Mouse (Mus musculus) NIH3T3 (cell line): ENCODE measurements around the gene Gm37240.
A peak's percentile ranks its signal among the peaks of the same experiment; 100 is the strongest.

Experiments used
- DNase-seq: peaks from one replicate; pipeline ENCODE4 v3.0.0-alpha.2; 2012; ENCODE audit warnings: low read depth

Gene Gm37240

GRCm38 (mm10) chr3:85186661-85187076 is 700.6 kb downstream of the Gm37240 start:
- no peak for DNase-seq

GRCm38 (mm10) chr3:85185827-85186226 is 701.5 kb downstream of the Gm37240 start:
- no peak for DNase-seq

GRCm38 (mm10) chr3:85184916-85185315 is 702.4 kb downstream of the Gm37240 start:
- DNase-seq = no peak

GRCm38 (mm10) chr3:85184151-85184550 is 703.2 kb downstream of the Gm37240 start:
- DNase-seq = no peak

DNA sequence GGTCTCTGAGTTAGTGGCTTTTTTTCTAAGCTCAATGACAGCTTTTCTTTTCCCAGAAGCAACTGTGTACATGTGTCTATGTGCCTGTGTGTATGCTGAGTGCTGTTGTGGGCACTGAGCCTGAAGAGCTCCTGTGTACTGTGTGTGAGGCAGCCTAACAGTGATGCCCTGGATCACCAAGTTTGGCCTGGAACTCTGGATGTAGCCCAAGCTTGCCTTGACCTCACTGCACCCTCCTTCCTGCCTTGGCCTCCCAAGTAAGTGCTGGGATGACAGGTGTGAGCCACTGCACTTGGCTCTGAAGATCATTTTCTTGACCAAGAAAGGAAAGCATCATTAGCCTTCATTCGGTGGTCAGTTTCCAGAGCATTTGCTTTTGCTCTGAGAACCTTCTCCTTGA is 710.6 kb downstream of the Gm37240 start:
- DNase-seq = no peak

GRCm38 (mm10) chr3:85174542-85175469 is 712.5 kb downstream of the Gm37240 start:
- DNase-seq = no peak

- no peak for DNase-seq
Observed at GRCm38 (mm10) chr3:85173441-85174071, 713.8 kb downstream of the Gm37240 start.

DNA sequence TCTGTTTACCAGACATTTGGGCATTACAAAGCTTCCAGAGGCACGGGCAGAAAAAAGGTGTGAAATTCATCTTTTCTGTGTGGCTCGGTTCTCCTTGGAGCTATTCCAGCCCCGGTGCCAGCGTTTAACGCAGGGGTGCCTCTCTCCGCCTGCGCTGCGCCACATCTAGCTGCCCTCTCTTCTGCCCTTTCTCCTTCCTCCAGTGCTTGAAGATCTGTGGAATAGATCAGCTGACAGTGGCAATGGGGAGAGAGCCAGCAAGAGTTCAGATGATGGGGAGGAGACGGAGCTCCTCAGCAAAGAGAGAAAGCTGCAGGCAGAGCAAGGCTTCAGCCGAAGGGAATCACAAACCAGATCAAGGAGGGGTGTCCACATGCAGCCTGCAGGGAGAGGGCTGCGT is 714.8 kb downstream of the Gm37240 start:
- DNase-seq = no peak

DNA sequence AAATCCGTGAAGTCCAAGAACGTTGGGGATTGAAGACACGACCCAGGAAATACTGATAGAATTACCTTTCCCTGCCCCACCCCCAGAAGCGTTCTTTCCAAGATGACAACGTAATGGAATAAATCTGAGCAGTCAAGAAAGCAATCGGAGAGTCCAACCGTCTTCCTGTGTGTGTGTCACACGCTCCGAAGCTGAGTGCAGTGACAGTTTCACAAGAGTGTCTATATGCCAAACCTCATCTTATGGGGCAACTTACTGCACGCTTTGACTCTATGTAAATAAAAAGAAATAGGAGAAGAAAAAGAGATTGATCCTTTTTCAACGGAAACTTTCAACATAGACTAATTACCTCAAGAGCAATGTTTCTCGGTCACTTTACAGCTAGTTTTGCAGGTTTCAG is 715.2 kb downstream of the Gm37240 start:
- DNase-seq = no peak

DNA sequence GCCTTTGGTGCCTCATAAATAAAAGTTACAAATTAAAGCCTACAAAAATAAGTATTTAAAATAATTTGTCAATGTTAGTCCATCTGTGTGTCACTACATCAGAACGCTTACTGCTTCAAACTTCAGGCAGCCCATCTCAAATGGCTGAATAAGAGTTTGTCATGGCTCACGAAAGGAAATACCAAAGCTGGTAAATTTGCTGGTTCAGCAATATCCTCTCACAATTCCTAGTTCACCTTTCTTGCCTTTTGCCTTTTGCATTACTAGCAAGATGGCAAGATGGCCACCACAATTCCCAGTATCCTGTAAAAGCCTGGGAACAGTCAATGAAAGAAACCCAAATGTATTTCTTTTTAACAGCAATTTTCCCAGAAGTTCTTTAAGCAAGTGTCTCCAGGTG is 718.5 kb downstream of the Gm37240 start:
- DNase-seq = no peak

GRCm38 (mm10) chr3:85164931-85165330 is 722.4 kb downstream of the Gm37240 start:
- no peak for DNase-seq

GRCm38 (mm10) chr3:85163396-85163795 is 723.9 kb downstream of the Gm37240 start:
- peak; percentile 35 for DNase-seq

DNA sequence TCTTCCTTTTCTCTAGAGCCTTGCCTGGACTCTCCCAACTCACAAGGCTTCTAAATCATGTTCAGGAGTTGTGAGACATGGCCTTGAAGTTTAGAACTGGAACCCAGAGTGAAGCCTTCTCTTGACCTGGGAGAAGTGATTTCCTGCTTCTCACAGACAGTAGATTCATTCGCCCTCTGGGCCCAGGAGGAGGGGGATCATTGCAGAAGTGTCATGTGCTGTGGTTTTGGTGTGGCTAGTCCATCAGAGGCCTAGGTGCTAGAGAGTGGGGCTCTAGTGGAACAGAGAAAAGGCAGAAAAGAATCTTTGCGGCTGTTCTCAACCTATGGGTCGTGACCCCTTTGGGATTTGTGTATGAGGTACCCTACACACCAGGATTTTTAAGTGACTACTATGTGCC is 724.9 kb downstream of the Gm37240 start:
- no peak for DNase-seq

DNA sequence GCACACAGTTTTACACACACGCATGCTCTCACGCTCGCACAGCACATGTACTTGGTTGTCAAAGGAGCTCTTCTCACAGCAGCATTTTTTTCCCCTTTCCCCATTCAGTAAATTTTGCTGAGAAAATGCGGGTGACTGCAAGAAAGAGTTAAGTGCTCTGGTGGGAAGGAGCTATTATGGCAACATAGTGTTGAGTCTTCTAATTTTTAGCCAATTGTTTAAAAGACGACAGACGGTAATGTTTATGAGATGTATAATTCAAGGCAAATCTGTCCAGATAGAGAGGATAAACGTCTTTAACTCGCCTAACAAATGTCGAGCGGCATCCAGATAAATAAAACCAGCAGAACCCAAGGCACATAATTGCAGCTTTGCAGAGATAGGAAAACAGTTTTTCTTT is 726.5 kb downstream of the Gm37240 start:
- no peak for DNase-seq

DNA sequence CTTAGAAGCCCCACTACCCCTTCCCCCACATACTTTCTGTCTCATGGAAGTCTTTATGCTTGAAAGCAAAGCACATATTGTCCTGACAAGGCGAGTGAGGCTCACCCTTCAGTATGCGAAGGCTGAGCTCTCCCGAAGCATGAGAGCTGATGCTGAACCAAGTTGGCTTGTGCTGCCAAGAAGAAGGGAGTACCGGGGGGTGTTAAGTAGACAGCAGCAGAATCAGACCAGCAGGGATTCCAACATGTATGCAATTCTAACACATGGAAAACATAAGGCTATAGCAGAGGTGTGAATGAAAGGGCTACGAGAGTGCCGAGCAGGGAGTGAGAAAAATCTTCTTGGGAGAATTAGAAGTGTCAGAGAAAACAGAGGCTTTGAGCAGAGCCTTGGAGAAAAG is 727.7 kb downstream of the Gm37240 start:
- DNase-seq = no peak

GRCm38 (mm10) chr3:85148816-85149215 is 738.5 kb downstream of the Gm37240 start:
- no peak for DNase-seq

DNA sequence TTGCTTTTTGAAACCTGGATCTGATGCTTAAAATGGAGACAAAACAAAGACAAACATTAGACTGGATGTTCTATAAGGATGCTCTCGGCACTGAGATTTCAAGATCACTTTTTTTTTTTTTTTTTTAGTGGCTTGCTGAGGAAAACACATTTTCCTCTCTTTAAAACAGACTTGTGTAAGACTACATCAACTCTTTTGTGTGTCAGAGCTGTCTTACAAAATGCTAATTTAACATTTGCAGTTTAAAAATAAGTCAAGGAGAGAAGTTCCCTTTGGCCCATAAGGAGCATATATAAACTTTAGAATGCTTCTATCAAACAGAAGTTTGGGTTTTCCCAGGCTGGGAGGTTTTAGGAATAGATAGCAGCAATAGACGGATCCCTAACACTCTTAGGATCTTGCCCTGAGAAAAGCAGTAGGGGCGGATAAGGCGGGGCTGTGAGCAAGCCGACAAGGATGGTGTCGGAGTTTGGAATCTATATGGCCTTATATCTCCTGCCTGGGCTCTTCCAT is 739.2 kb downstream of the Gm37240 start:
- DNase-seq = no peak

GRCm38 (mm10) chr3:85145568-85145967 is 741.8 kb downstream of the Gm37240 start:
- DNase-seq = peak; percentile 64

GRCm38 (mm10) chr3:85145076-85145475 is 742.2 kb downstream of the Gm37240 start:
- DNase-seq = no peak

DNA sequence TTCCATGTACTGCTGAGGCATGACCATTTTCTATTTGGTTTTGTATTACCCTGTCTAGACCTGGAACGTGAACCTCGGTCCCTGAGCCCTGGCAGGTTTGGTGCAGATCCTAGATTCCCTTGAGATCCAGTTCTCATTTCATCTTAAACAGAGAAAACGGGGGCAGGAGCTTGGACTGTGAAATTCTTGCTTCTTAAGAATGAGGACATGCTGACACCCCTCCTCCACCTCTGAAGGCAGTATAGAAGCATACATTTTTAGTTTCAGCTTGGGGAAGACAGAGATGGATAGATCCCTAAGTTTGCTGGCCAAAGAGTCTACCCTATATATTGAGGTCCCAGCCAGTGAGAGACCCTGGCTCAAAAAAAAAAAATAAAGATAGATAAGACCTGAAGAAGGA is 742.9 kb downstream of the Gm37240 start:
- no peak for DNase-seq

DNA sequence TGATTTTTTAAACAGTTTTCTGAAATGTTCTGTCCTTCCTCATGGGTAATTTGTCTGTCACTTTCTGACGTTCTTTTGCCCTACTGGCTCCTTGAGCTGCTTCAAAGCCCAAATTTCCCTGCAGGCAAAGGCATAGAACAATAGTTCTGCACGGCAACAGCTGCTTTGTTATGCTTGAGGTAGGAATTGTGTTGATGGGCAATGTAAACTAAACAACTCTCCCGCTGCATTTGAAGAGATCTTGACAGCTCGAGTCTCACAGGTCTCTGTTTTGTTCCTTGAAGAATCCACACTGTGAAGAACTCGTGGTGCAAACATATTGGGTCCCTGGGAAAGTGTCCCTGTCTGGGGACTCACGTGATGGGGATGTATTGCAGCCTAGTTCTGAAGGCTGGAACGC is 746.8 kb downstream of the Gm37240 start:
- no peak for DNase-seq

DNA sequence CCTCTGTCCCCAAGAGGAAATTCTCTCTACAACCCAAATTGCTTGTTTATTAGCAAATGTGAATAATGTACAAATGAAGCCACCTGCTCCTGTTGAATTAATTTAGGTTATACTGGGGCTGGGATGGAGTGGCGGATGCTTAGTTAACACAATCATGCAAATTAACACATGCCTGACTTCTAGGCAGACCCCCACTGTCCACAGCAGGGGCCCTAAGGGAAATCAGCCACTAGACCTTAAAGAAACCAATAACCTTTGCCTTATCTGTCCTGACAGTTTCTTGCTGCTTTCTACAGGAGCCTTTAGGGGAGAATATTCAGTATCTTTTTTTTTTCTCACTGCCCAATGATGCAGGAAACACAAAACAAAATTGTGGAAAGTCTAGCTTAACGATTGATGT is 748.9 kb downstream of the Gm37240 start:
- DNase-seq = no peak

- no peak for DNase-seq
Observed at GRCm38 (mm10) chr3:85133561-85133960, 753.8 kb downstream of the Gm37240 start.
